Mouse (Mus musculus): ENCODE measurements around the gene Ticrr. TPM values are rescaled to one million over a fixed set of nuclear protein-coding genes. Genes with fewer than 3 reads are reported as not detected.

The Ticrr gene
- polyA plus RNA-seq (2012; rRNA removed), result 1.1 TPM in 2 replicates

GRCm38 (mm10) chr7:79659578-79660290, at the start of gene Ticrr:
Gene Ticrr (plus strand): TSS chr7:79660196.

GRCm38 (mm10) chr7:79617418-79617817, 42.6 kb upstream of the Ticrr start, which contains the start of gene Rhcg:
Gene Rhcg (minus strand): TSS chr7:79617657.

GRCm38 (mm10) chr7:79715187-79715981, 55.4 kb downstream of the Ticrr start, which contains the start of gene Kif7:
Gene Kif7 (minus strand): TSS chr7:79715720.

GRCm38 (mm10) chr7:79732622-79733021, 72.6 kb downstream of the Ticrr start, which contains the start of gene Plin1:
Gene Plin1 (minus strand): TSS chr7:79732903.

GRCm38 (mm10) chr7:79742659-79743536, 82.9 kb downstream of the Ticrr start, which contains the start of the genes Pex11a and Wdr93:
Gene Pex11a (minus strand): TSS chr7:79743131.
Gene Wdr93 (plus strand): TSS chr7:79743163.

Other genes starting within 250 kb of the Ticrr start
- 51.4 and 51.5 TPM in 2 replicates for gene Polg, start 193.8 kb upstream of the Ticrr start, polyA plus RNA-seq (2012; rRNA removed)
- gene Rhcg, start 42.5 kb upstream of the Ticrr start, polyA plus RNA-seq (2012; rRNA removed), result 2.8 and 3.4 TPM in 2 replicates
- gene Kif7, start 55.5 kb downstream of the Ticrr start, polyA plus RNA-seq (2012; rRNA removed), result 4.0 and 4.1 TPM in 2 replicates
- 0.14 and 0.23 TPM in 2 replicates for gene Plin1, start 72.7 kb downstream of the Ticrr start, polyA plus RNA-seq (2012; rRNA removed)
- gene Pex11a, start 82.9 kb downstream of the Ticrr start, polyA plus RNA-seq (2012; rRNA removed), result 13.6 and 13.8 TPM in 2 replicates
- gene Wdr93, start 83.0 kb downstream of the Ticrr start, polyA plus RNA-seq (2012; rRNA removed), result 0.19 and 0.32 TPM in 2 replicates
- gene Mesp1, start 133.6 kb downstream of the Ticrr start, polyA plus RNA-seq (2012; rRNA removed), result 0.30 and 0.70 TPM in 2 replicates
- gene Mesp2, start 150.5 kb downstream of the Ticrr start, polyA plus RNA-seq (2012; rRNA removed), result 1.6 and 2.0 TPM in 2 replicates
- 5.9 and 7.0 TPM in 2 replicates for gene Anpep, start 200.9 kb downstream of the Ticrr start, polyA plus RNA-seq (2012; rRNA removed)

All from central nervous system, embryonic 18 days (tissue).